Mouse (Mus musculus) olfactory bulb, adult 2 months (tissue): ENCODE data around the gene Vgll4.

Experiments used
- CTCF ChIP-seq: fragments of 200-500 bp; IDR thresholded peaks from 2 replicates; pipeline ENCODE4 v1.5.1; 2012; ENCODE audit warnings: low read depth, mild to moderate bottlenecking, low read length, moderate library complexity; ENCODE audit not compliant: insufficient read depth
- POLR2A ChIP-seq: fragments of 200-500 bp; IDR thresholded peaks from 2 replicates; pipeline ENCODE4 v1.6.1; 2012; ENCODE audit warnings: mild to moderate bottlenecking, low read depth, low read length, moderate library complexity; ENCODE audit not compliant: insufficient read depth

GRCm38 (mm10) chr6:114849787-114850186, 120.0 kb downstream of the Vgll4 start:
- TF ChIP-seq CTCF: no peak
- no peak for TF ChIP-seq POLR2A
